Mouse (Mus musculus): ENCODE data around the gene Olfr1359. TPM values are rescaled to one million over a fixed set of nuclear protein-coding genes. Genes with fewer than 3 reads are reported as not detected.
"Not testable (repeated sequence)": the region's sequence is repeated elsewhere in the genome, so short reads cannot be mapped to it uniquely, and the experiment has no call there.

Gene Olfr1359
- total RNA-seq, 2 experiments from 2014 or later = not detected

DNA sequence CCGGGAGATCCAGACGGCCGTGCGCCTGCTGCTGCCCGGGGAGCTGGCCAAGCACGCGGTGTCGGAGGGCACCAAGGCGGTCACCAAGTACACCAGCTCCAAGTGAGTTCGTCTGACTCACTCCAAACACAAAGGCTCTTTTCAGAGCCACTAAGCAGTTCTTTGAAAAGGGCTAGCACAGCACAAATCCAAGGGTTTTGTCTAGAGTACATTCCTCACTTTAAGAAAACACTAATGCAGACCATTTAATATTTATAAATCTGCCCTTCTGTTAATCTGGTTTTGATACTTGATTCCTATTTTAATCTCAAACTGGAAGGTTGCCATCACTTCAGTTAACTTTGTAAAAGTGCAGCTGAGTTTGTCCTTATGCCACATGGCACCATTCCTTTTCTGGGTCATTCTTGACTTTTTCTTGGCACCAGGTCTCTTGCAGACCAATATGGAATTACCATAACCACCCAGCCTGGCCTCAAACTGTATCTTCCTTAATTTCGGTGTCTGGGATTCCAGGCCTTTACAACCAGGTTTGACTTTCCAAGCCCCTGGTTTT is 24.5 kb downstream of the Olfr1359 start:
- intact Hi-C loops (cut with DNase I) = no loop called here
- no peak for DNase-seq

DNA sequence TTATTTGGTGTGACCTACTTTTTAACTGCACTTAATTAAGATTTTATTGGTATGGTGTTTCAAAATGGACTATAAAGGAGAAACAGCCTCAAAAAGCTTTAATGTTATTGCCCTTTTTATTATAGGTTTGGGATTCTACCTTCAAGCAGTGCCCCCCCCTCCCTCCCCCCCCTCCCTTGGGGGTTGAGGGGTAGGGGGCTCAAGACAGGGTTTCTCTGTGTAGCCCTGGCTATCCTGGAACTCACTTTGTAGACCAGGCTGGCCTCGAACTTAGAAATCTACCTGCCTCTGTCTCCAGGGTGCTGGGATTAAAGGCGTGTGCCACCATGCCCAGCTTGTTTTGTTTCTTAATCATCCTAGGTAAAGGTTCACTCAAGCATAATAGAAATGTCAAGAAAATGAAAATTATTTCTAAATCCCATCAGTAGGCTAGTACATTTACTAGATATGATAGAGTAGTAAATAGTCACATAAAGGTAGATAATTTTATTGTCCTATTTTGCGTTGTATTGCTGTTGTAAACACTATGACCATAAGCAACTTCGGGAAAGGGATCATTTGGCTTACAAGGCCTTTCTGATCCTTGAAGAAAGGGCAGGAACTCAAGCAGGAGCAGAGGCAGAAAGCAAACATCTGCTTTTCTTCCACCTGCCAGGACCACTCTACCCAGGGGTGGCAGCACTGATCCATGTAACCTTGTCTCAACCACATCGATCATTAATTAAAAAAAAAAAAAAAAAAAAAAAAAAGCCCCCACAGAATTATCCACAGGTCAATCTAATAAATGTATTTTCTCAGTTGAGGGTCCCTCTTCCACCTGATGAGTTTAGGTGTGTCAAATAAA is 25.3 kb downstream of the Olfr1359 start:
- intact Hi-C loops (cut with DNase I) = no loop called here

DNA sequence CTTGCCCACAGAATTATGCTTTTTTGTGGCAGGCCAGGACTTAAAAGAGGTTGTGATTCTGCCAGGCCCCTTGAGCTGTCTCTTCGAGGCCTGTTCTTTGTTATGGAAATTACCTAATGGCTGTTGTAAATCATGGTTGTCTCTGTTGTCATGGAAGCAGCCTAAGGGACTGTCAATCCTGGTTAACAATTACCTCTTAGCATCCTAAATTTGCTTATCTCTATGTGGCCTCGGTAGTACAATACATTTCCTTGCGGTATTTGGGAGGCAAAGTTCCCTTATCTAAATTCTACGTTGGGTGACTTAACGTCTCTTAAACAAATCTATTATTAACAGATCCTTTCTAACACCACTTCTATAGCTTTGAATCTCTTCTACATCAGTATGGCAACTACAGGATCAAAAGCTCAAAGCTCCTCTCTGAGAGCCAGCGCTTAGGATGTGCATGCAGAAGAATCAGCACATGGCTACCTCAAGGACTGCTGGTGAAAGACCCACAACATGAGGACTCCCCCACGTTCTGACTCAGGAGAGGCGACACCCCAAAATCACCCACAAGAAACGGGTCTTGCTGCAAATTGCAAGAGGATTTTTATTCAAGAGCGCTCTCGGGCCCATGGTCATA is 30.1 kb downstream of the Olfr1359 start:
- intact Hi-C loops (cut with DNase I) = no loop called here
- no peak for DNase-seq

More for the DNA sequence above, 25.3 kb downstream of the Olfr1359 start:
- no peak for DNase-seq

DNA sequence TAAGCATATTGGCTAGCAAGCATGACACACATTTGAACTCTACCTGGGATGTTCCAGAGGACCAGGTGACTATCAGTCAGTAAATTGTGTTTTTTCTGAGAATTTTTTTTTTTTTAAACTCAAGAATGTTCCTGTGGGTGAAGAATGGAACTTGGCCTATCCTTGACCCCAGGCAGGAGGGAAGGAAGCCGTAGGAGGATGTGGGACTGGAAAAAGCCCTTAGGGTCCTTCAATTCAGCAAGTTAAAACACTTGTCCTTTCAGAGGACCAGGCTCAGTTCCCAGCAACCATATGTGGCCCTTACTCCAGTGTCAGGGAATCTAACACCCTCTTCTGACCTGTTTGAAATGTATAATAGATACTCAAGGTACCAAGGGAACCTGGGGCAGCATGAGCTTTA is 31.6 kb downstream of the Olfr1359 start:
- no peak for DNase-seq
- intact Hi-C loops (cut with DNase I) = no loop called here

DNA sequence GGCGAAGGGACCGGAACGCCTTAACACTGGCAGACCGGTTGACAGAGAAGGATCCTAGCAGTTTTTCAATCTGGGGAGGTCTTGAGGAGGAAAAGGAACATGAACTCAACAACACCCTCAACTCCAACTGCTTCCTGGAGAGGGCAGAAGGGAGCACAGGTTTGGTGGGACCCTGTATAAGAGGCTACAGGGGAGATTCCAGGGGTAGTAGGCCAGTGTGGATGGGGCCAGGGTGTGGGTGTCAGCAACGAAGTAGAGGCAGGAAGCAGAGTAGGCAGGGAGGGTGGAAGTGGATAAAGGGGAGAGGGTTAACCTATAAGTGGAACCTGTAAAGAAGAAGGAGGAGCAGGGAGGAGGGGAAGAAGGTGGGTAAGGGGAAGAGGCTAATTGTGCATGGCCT is 35.6 kb downstream of the Olfr1359 start:
- no peak for DNase-seq
- intact Hi-C loops (cut with DNase I) = loop anchor here (5.0 to 10.0 kb wide), 2 partner anchors 44 to 1951 kb away; partner anchors contain the start of genes Hist1h2ac and Hist1h2bc

DNA sequence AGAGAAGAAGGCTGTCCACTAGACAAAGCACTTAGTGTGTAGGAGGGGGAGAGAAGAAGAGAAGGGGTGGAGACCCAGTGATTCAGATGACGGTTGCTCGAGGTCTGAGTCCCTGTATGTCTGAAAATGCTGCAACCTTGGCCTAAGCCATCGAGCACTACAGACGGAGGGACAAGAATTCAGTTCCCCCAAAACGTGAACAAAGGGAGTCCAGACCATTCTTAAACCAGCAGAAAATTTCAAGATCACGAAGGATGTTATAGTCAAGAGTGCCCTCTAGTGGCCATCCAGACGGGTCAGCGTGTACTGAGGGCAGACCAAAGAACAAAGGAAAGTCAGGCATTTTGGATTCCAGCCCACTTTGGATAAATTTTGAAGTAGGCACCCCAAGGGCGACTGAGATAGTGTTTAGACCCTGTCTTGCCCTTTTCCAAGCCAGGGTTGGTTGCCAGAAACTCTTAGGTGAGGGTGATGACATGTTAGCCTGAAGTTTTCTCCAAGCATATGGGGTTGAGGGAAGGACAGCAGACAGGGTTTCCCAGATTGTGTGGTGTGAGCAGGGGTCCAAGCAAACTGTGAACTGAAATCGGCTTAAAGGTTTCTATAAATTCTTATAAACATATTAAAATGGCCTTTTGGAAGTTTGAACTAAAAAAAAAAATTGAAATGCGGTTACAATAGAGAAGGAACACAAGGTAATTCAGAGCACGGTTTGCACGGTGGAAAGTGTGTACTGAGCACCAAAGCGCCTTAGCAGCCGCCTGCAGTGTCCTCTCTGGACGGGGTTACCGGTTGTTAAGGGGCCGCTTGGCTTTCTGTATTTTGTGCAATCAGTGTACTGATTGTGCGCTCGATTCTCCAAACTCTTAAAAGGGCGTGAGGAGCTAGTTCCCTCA is 36.3 kb downstream of the Olfr1359 start:
- DNase-seq = peak; percentile 48 to 51
- intact Hi-C loops (cut with DNase I) = loop anchor here (2.0 to 10.0 kb wide), 3 partner anchors 17 to 1951 kb away; partner anchors contain the start of genes Hist1h2ac, Hist1h2bc and Hist1h4k

DNA sequence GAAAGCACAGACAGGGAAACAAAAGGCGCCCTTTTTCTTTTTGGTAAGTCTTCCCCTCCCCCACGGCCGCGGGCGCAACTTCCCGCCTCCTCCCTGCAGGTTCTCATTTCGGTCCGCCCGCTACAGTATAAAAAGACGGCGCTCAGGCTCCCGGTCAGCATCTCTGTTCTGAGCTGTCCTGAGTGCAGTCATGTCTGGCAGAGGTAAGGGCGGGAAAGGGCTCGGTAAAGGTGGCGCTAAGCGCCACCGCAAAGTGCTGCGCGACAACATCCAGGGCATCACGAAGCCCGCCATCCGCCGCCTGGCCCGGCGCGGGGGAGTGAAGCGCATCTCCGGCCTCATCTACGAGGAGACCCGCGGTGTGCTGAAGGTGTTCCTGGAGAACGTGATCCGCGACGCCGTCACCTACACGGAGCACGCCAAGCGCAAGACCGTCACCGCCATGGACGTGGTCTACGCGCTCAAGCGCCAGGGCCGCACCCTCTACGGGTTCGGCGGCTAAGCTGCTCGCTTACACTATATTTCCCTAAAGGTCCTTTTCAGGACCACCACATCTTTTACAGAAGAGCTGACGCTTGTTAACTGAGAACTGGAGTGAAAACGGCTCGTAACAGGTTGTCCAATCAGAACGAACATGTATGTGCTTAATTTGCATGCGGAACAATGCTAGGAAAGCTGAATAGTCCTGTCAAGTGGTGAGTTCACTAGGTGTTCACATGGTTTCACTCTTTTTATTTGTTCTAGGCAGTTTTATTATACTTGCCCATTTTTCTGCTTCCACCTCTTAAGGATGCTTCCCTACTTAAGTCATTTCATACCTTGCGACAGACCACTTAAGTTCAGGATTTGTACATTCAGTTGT is 37.2 kb downstream of the Olfr1359 start, which contains the start of gene Hist1h4j:
TSS of gene Hist1h4j (plus strand) at position 159 of the 862 bp plus-strand sequence.
- intact Hi-C loops (cut with DNase I) = loop anchor here (2.0 to 10.0 kb wide), 3 partner anchors 16 to 1950 kb away; partner anchors contain the start of genes Hist1h2ac, Hist1h2bc and Hist1h4k
- peak in 1 of 2 experiments; percentile 39 for DNase-seq

DNA sequence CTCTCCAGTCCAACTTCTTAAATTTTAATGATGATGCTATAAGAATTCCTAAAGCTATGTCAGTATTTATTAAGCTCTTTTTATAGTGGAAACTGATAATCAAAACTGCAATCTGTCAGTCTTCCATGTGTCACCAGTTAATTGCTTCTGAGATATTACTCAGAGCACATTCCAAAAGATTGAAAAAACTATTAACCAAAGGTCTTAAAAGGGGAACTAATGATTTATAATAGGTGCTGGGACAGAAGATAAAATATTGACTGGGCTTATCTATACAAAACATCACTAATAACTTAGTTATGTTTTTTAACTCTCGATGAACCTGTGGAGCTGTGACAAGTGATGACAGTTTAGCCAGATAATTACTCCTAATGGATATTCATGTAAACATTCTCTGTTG is 47.1 kb downstream of the Olfr1359 start:
- intact Hi-C loops (cut with DNase I) = no loop called here
- DNase-seq = no peak

DNA sequence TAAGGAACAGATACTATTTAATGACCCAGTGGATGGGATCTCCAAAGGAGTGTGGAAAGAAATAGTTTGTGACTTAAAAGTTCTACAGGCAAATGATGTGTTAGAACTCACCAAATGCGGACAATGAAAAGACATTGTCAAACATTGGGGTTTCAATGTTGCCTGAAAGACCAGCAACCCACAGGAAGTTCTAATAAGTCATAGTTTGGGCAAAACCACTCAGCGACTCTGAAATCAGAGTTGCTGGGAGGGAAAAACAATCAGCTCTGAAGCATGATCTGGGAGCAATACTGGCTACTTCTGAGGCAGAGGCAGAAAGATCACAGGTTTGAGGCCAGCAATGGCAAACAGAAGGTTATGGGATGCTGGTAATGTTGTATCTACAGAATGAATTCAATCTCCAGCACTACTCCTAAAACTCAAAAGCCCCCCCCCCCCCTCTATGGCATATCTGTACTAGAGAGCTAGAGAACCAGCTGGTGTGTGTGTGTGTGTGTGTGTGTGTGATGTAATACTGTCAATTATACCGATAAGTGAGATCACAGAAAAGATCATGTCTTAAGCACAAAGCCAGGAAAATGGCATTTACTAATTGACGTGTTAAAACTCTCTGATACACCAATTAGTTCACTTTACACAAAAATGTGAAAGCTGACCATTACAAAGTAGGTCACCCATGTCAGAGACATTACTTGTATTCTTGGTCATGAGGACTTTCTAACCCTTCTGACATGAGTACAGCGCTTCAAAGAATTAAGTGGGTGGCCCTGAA is 51.7 kb downstream of the Olfr1359 start:
- intact Hi-C loops (cut with DNase I) = loop anchor here (2.0 kb wide), 1 partner anchor 15 kb away; the partner anchor contains the start of gene Hist1h4j
- no peak for DNase-seq

DNA sequence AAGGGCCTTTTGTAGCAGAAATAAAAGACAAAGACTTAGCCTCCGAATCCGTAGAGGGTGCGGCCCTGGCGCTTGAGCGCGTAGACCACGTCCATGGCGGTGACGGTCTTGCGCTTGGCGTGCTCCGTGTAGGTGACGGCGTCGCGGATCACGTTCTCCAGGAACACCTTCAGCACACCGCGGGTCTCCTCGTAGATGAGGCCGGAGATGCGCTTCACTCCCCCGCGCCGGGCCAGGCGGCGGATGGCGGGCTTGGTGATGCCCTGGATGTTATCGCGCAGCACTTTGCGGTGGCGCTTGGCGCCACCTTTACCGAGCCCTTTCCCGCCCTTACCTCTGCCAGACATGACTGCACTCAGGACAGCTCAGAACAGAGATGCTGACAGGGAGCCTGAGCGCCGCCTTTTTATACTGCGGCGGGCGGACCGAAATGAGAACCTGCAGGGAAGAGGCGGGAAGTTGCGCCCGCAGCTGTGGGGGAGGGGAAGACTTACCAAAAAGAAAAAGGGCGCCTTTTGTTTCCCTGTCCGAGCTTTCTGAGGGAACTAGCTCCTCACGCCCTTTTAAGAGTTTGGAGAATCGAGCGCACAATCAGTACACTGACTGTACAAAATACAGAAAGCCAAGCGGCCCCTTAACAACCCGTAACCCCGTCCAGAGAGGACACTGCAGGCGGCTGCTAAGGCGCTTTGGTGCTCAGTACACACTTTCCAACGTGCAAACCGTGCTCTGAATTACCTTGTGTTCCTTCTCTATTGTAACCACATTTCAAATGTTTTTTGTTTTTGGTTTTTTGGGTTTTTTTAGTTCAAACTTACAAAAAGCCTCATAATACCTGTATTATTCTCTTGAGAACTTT is 52.5 kb downstream of the Olfr1359 start, which contains the start of gene Hist1h4k:
TSS of gene Hist1h4k (minus strand) at position 347 of the 859 bp plus-strand sequence.
- intact Hi-C loops (cut with DNase I) = loop anchor here (2.0 kb wide), 1 partner anchor 16 kb away; the partner anchor contains the start of gene Hist1h4j
- DNase-seq = peak; percentile 68

DNA sequence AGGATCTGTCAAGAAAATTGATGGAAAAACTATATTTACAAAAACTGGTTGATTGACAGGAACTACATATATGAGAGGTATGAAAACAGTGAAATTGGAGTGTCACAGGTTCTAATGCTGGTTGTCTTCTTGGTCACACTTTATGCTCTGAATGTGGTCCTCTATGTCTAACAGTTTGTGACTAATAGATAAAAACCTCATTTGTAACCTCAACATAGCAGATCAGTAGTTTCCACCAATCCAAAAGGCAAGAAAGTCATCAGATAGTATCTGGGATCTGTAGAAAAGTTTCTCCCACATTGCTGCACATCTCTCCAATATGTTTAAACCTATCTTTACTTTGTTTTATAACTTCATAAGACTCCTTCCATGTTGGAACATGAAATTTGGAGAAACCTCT is 53.5 kb downstream of the Olfr1359 start:
- no peak for DNase-seq
- intact Hi-C loops (cut with DNase I) = loop anchor here (2.0 kb wide), 1 partner anchor 17 kb away; the partner anchor contains the start of gene Hist1h4j

DNA sequence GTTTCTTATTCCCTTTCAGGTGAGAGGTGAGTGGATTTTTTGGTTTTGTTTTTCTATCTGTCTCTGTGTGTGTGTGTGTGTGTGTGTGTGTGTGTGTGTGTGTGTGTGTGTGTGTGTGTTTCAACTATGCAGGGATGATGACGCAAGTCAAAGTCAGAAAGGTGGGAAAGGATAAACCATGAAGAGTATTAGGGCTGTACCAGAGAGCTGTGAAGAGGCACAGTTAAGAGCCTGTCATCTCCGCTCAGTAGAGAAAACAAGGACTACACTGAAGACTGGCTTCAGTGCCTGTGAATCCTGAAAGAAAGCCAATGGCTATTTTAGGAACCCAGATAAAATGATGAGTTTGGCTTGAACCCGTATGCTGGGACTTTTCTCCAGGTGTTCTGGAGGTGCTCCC is 53.9 kb downstream of the Olfr1359 start:
- intact Hi-C loops (cut with DNase I) = loop anchor here (2.0 kb wide), 1 partner anchor 17 kb away; the partner anchor contains the start of gene Hist1h4j
- no peak for DNase-seq

DNA sequence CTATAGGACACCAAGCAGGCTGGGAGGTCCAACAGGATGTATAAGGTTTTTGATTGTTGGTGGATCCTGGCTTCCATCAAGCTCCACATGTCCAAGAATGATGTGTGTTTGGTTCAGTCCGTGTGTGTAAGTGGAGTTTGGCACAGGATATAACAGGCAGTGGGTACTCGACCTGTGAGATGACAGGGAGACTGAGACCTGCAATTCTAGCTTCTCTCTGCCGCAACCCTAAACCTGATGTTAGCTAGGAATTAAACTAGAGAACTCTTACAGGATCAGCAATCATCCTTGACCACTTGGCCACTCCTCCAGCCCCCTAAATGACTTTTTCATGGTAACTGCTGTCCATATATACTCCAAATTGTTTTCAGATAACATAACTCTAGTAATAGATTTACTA is 54.4 kb downstream of the Olfr1359 start:
- no peak for DNase-seq
- intact Hi-C loops (cut with DNase I) = no loop called here

DNA sequence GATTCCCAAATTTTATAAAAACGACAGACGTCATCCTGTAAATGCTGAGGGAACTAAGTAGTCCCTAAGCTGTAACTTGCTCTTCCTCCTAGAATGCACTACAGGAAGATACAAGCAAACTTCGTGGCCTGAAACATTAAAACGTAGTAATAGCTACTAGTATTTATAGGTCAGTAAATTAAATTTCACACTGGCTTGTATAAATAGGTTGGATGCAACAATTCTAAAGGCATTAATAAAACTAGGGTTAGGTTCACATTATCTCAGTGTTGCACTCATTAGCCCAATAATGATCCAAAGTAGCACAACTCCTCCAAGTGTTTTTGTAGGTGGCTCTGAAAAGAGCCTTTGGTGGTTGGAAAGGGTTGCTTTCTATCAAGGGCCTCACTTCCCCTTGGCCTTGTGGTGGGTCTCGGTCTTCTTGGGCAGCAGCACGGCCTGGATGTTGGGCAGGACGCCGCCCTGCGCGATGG is 55.2 kb downstream of the Olfr1359 start:
- no peak for DNase-seq
- intact Hi-C loops (cut with DNase I) = no loop called here

DNA sequence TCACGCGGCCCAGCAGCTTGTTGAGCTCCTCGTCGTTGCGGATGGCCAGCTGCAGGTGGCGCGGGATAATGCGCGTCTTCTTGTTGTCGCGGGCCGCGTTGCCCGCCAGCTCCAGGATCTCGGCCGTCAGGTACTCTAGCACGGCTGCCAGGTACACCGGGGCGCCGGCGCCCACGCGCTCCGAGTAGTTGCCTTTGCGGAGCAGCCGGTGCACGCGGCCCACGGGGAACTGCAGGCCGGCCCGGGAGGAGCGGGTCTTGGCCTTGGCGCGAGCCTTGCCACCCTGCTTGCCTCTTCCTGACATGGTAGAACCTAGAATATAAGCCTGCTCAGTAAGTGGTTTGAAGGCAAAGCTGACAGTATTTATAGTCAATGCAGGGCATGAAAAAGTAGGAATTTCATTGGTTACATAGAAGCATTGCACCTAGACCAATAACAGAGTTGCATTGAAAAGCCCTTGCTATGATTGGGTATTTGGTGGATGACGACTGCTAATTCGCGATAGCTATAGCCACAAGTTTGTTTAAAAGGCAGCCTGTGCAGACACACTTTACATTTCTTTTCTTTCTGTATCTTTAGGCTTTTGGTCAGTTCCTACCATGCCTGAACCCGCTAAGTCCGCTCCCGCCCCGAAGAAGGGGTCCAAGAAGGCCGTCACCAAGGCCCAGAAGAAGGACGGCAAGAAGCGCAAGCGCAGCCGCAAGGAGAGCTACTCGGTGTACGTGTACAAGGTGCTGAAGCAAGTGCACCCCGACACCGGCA is 55.8 kb downstream of the Olfr1359 start, which contains the start of the genes Hist1h2ak and Hist1h2bn:
TSS of gene Hist1h2ak (minus strand) at position 304 of the 762 bp plus-strand sequence.
TSS of gene Hist1h2bn (plus strand) at position 600 of the 762 bp plus-strand sequence.
- intact Hi-C loops (cut with DNase I) = not testable (repeated sequence)
- DNase-seq = peak in 1 of 2 experiments; percentile 30
